Mouse (Mus musculus) brown adipose tissue, adult 24 weeks (tissue): ENCODE measurements around the gene Rapgef2. TPM values are rescaled to one million over a fixed set of nuclear protein-coding genes. Genes with fewer than 3 reads are reported as not detected.

ENCODE experiments used
- H3K27ac ChIP-seq: fragments of 200-500 bp; replicated peaks from 2 replicates; pipeline ENCODE4 v1.5.1; 2012; ENCODE audit warnings: low read depth, mild to moderate bottlenecking, low read length
- H3K4me1 ChIP-seq: fragments of 200-500 bp; 2 replicates; pipeline ENCODE4 v1.6.1; 2012; ENCODE audit warnings: low read length, mixed read lengths; ENCODE audit not compliant: control insufficient read depth, insufficient read depth, insufficient read length
- H3K4me3 ChIP-seq: fragments of 200-500 bp; 2 replicates; pipeline ENCODE4 v1.5.1; 2012; ENCODE audit warnings: low read depth, mild to moderate bottlenecking, low read length, moderate library complexity; ENCODE audit not compliant: insufficient read depth
- polyA plus RNA-seq: library from polyadenylated mRNA; stranded (reverse); fragments of >200 nt; gene quantifications from 2 replicates; pipeline ENCODE4 v1.2.4, GENCODE M21; 2012; ENCODE audit not compliant: missing spikeins, insufficient read depth, insufficient read length

The Rapgef2 gene
- polyA plus RNA-seq, 1 experiment, result 6.6 TPM

DNA sequence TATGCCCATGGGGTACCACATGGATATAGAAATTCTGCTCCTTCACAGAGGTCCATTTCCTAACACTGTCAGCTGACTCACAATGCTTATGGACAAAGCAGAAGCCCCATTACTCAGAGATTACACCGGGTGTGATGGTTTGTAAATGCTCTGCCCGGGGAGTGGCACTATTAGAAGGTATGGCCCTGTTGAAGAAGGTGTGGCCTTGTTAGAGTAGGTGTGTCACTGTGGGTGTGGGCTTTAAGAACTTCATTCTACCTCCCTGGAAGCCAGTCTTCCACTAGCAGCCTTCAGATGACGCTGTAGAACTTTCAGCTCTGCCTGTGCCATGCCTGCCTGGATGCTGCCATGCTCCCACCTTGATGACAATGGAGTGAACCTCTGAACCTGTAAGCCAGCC is 32.3 kb downstream of the Rapgef2 start:
- Histone ChIP-seq H3K4me1 (peaks cover 29% of the 10 kb centered on the region), H3K27ac (peak overlapping the region; percentile 80), H3K4me3 (no peak overlapping the region)

DNA sequence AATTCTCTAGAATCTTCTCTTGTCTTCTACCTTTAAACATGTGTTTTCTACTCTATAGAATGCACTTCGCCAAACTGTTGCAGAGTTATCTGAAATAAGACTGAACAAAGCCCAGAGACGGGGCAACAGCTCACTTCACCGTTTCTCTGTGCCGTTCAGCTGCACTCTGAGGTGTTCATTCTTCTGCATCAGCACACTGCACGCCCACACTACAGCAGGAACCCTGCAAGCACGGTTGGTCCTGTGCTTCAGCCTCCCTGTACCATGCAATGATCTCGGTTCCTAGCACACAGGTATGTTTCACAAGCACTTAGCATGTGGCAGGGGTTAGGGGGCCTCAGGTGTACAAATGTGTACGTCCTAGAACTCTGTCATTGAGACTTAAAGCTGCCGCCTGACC is 32.9 kb downstream of the Rapgef2 start:
- Histone ChIP-seq H3K4me3 (peak overlapping the region; percentile 21), H3K4me1 (peaks cover 32% of the 10 kb centered on the region), H3K27ac (peak overlapping the region; percentile 81)

DNA sequence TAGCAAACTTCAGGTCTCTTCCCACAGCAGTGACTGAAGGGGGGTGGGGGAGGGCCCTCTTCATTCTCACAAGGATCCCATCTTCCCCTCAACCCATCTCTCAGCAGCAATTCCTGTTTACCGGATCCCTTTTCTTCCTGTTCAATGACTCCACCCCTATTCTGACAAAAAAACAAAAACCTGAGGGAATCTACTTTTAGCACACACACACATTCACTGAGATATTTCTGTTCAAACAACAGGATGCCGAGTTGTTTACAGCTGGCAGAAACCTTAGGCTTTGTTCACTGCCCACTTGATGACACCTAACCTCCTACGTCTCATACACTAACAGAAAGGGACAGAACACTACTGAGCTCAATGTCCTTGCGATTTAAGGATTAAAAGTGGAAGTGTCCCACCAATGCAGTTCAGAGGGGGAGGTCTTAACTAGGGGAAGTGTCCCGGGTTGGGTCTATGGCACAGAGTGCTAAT is 33.4 kb downstream of the Rapgef2 start:
- Histone ChIP-seq H3K27ac (peak overlapping the region; percentile 81), H3K4me3 (peak overlapping the region; percentile 21), H3K4me1 (peaks cover 34% of the 10 kb centered on the region)

DNA sequence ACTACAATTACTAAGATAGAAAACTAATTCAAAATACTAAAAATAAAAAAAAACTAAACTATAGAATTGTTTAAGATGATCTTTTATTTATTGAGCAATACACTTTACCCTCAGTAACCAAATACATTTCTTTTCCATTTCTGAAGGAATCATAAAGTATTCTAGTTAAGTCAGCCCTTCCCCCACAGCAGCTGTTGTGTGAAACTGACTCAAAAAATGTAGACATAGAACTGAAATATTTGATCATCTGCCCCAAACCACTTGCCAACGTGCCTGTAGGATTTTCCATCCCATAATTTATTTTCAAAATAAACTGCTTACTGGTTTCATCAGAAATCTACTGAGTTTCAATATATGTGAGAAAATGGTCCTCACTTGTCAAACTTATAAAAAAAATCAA is 36.4 kb downstream of the Rapgef2 start:
- no peak overlapping the region for H3K27ac ChIP-seq
- no peak overlapping the region for H3K4me3 ChIP-seq
- H3K4me1 ChIP-seq, result peaks cover 38% of the 10 kb centered on the region

DNA sequence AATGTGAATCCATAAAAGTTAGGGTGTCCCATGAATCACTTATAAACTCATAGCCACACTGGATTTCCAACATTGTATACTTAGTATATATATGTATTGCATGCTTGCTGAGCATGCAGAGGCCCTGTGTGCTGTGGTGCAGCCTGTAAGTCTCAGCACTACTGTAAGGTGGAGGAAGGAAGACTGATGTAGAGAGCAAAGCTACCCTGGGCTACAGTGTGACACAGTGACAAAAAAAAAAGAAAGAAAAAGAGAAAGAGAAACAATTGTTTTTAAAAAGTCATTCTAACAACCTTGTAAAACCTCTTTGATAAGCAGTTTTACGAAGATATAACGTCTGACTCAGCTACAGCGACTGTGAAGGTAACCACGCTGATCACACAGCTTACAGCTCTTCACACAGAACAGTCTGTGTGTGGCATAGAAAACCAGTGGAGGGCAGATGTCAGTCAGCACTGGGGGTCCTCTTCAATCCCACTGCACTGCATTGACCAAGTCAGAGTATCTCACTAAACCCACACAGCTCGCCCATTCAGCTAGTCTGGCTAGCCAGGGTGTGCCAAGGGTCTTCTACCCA is 37.6 kb downstream of the Rapgef2 start:
- H3K27ac ChIP-seq, result 0 out of 2 replicates have a peak overlapping the region, but pooled peaks have one; percentile 29
- H3K4me3 ChIP-seq, result no peak overlapping the region
- peaks cover 43% of the 10 kb centered on the region for H3K4me1 ChIP-seq

DNA sequence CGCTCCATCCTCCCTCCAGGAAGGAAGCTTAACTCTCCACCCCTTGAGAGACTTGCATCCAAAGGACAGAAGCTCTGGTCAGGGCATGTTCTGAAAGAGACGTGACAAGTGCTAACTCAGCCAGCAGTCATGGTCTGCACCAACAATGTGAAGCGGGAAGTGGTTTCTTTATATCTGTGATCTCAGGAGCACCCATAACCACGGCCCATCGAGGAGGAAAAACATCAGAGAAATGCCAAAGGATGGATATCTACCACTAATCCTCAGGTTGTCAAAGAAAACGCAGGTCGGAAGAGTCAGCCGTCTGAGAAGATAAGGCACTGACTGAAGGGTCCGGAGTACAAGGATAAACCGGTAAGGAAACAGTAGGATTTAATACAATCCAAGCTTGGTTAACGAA is 38.1 kb downstream of the Rapgef2 start:
- H3K4me3 ChIP-seq, result no peak overlapping the region
- H3K27ac ChIP-seq, result peak overlapping the region; percentile 9
- peaks cover 39% of the 10 kb centered on the region for H3K4me1 ChIP-seq

DNA sequence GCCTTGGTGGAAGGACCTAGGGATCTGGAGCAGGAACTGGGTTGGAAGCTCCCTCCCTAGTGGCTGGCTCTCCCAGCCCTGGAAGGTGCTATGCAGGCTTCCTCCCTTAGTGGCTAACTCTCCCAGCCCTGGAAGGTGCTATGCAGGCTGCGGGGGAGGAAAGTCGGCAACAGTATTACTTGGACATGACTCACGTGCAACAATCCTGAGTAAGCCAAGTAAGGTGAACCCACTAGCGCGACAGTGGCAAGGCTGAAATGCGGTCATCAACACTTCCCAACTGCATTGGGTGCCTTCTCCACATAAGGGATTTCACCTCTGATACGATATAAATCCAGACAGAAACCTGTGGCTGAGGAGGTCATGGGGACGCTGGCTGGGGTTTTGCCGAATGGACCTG is 42.0 kb downstream of the Rapgef2 start:
- Histone ChIP-seq H3K4me3 (0 out of 2 replicates have a peak overlapping the region, but pooled peaks have one; percentile 1), H3K4me1 (peaks cover 43% of the 10 kb centered on the region), H3K27ac (peak overlapping the region; percentile 59)

DNA sequence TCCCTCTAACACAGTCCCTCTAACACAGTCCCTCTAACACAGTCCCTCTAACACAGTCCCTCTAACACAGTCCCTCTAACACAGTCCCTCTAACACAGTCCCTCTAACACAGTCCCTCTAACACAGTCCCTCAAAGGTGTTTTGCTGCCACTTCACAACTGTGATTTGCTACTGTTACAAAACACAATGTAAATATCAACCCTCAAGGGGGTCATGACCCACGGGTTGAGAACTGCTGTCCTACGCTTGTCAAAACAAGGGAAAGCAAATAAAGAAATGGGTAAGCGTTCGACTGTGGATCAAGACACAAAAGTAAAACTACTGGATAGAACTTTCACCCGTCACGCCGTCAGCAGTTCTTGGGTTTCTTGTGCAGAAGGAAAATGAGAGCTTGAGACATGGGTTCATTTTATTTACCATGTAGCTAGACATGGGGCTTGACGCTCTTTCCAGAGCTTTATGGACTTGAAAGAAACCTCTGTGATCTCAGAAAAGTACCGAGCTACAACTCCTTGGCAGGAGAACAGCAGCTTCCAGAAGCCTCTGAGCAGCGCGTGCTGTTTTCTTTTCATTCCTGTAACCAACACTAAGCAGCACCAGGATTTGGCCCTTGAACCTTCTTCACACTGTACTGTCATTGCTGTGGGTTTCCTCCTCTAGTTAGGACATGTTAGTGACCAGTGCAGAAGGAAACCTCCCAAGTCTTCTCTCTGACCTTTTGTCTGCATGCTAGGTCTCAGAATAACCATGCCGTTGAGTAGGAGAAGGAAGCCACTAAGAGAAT is 43.2 kb downstream of the Rapgef2 start:
- Histone ChIP-seq H3K4me3 (no peak overlapping the region), H3K4me1 (peaks cover 37% of the 10 kb centered on the region), H3K27ac (peak overlapping the region; percentile 20; the same call in 1 of the 2 replicates)

DNA sequence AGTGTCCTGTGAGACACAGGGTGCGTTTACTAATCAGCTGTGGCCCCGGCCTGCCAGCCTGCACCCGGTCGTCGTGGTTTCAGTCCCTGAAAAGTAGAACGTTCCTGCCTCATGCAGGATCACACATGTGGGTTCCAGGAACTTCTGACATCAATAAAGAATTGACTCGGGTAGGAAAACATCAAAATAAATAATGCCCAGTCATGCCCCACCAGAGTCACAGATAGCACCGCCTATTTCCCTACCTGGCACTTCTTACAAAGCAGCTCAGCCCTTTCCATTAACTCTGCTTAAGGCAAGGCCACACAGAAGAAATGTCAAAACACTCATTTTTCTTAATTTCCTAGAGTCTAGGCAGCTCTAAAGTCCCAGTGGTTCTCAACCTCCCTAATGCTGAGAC is 44.0 kb downstream of the Rapgef2 start:
- H3K27ac ChIP-seq, result peak overlapping the region; percentile 47
- H3K4me1 ChIP-seq, result peaks cover 30% of the 10 kb centered on the region
- H3K4me3 ChIP-seq, result no peak overlapping the region

DNA sequence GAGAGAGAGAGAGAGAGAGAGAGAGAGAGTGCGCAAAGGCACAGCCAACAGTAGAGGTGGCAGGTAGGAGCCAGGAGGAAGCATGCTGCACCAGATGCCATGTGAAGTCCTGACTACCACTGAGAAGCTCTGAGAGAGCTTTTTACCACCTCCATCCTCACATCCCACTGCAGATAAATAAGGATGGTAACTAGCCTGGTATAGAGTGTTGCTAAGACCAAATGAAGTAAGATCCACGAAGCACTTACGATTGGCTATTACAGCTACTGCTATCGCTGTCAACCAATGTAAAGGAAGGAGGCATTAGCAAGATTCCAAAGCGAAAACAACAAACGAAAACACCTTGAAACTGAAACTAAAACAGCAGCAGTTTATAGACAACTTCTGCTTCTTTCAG is 47.3 kb downstream of the Rapgef2 start:
- peak overlapping the region; percentile 10; the same call in 1 of the 2 replicates for H3K4me3 ChIP-seq
- peaks cover 20% of the 10 kb centered on the region for H3K4me1 ChIP-seq
- peak overlapping the region; percentile 92 for H3K27ac ChIP-seq

DNA sequence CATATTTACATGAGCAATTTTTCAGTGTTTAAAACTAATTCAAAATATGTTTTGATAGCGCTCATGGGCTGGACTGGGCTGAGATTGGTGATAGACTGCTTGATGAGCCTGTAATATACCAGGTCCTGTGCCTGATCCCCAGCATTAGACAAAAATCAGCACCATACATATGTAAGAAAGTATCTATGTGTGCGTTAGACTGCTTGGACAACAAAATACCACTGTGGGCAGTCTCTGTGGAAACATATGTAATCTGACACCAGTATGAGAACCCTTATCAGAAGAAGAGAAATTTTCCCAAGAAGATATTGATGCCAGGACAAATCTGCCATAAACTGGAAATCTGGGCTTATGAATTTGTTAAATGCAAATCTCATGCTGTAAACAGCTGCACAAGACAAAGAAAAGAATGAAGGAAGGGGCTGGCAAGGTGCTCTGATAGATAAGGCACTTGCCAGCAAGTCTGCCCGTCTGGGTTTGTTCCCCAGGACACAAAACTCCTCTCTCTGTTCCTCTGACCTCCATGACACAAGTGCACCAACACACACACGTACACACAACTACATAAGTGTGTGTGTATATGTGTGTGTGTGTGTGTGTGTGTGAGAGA is 47.8 kb downstream of the Rapgef2 start:
- H3K27ac ChIP-seq, result peak overlapping the region; percentile 92
- peak overlapping the region; percentile 10; the same call in 1 of the 2 replicates for H3K4me3 ChIP-seq
- H3K4me1 ChIP-seq, result peaks cover 22% of the 10 kb centered on the region

DNA sequence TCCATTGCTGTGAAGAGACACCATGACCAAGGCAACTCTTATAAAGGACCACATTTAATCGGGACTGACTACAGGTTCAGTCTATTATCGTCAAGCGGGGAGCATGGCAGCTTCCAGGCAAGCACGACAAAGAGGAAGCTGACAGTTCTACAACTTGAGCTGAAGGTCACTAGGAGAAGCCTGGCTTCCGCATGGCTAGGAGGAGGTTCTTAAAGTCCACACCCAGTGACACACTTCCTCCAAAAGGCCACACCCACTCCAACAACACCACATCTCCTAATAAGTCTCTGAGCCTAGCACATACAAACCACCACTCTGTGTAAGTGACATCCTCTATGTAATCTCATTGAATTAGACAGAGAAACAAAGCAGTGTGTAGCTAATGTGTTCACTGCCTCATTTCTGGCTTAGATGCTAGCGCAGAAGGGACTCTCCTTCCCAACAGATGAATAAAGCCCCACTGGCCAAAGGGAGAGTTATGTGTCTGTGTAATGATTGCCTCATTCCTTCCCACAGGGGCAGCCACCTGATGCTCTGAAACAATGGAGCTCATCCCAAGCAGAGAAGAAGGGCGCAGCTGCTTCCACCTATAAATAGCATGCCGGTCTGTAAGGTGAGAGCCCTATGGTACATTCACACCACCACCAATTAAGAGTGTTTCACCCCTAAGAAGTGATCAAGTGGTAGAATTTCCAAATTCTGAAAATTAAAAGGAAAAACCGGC is 48.5 kb downstream of the Rapgef2 start:
- no peak overlapping the region for H3K4me3 ChIP-seq
- H3K27ac ChIP-seq, result peak overlapping the region; percentile 92

DNA sequence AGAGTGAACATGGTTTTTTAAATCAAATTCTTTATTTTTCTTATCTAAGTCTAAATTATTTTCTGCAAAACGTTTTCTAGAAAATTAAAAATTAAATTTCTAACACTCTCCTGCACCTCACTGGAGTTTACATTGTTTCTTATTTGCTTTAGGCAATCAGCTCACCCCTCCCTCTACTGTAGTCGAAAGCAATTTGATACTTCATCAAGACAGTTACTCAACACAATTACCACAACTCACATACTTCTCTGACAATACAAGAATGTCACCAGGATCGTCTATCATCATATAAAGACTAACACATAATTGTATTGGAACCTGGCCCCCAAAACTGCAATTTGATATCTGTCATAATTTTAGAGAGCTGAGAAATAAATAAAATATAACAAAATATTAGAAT is 51.8 kb downstream of the Rapgef2 start:
- no peak overlapping the region for H3K4me3 ChIP-seq
- peaks cover 23% of the 10 kb centered on the region for H3K4me1 ChIP-seq
- H3K27ac ChIP-seq, result no peak overlapping the region; the same call in 1 of the 2 replicates

More for the DNA sequence above, 48.5 kb downstream of the Rapgef2 start:
- H3K4me1 ChIP-seq, result peaks cover 19% of the 10 kb centered on the region

DNA sequence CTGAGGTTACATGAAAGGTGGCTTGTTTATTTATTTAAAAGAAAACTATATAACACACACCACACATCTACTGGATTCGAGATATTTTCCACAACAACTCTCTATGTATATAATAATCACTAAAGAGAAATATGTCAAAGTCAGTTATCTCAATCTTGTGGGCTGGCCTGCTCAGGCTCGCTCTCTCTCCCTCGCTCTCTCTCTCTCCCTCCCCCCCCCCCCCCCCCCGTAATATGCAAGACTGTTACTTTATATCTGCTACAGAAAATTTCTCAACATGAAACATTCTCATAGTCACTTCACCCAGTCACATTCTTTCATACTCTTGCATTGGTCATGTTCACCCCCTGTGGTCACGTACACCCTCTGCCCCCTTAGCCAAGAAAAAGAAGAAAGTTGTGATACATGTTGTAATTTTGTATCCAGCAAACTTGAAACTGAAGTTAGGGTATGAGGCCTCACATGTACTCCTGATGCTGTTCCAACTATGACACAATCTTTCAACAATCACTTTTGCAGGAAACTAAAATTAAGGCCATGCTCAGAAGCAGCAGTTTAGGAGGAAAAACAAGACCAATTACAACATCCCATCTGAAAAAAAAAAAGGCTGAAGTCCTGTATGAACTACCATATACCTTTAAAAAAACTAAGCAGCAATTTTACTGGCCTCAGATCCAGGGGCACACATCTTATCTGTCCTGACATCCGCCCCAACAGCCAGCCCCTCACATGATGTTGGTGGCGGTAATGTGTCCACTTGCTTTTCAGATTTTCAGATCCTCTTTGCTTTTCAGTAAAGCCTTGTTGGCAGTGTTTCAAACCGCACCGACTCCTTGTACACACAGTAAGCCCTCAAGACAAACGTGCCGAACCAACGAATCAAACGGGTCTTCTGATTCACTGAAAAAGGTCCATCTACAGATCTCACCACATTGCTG is 52.6 kb downstream of the Rapgef2 start:
- H3K4me3 ChIP-seq, result no peak overlapping the region; the same call in 1 of the 2 replicates
- peaks cover 24% of the 10 kb centered on the region for H3K4me1 ChIP-seq

More for the DNA sequence above, 52.6 kb downstream of the Rapgef2 start:
- H3K27ac ChIP-seq, result peak overlapping the region; percentile 84
